Mouse (Mus musculus) C3H10T1/2 (cell line): ENCODE measurements around the gene Galntl5. TPM values are rescaled to one million over a fixed set of nuclear protein-coding genes. Genes with fewer than 3 reads are reported as not detected.

Experiments
- polyA plus RNA-seq, 2 experiments: library from polyadenylated mRNA; unstranded; fragments of >200 nt; fragmentation: generic; extraction: Trizol; gene quantifications; one replicate each; pipeline ENCODE4 v1.2.1; 2012; ENCODE audit warnings: missing spikeins in 2 of 2

The Galntl5 gene
- polyA plus RNA-seq, result not detected

GRCm38 (mm10) chr5:25181004-25181531, at the start of gene Galntl5:
TSS of gene Galntl5 (plus strand) at chr5:25181460.

DNA sequence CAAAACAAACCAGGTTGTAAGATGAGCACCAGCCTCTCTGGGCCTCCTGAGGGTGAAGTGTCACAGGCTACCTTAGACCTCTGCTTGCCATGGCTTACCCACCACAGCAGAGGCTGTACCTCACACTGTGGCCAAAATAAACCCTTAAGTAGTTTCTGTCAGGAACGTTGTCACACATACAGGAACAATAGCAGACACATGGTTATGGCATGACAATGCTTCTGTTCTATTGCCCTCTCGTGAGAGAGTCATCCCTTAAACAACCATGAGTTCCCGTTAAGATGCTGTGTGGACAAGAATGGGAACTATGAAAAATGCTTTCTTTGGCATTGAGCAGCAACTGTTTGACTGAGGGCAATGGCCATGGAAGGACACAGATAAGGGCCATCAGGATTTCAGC, 40.3 kb downstream of the Galntl5 start, which contains the start of gene Galnt11:
Gene Galnt11, plus strand, starts transcription at position 301 of the 400 bp plus-strand sequence.

DNA sequence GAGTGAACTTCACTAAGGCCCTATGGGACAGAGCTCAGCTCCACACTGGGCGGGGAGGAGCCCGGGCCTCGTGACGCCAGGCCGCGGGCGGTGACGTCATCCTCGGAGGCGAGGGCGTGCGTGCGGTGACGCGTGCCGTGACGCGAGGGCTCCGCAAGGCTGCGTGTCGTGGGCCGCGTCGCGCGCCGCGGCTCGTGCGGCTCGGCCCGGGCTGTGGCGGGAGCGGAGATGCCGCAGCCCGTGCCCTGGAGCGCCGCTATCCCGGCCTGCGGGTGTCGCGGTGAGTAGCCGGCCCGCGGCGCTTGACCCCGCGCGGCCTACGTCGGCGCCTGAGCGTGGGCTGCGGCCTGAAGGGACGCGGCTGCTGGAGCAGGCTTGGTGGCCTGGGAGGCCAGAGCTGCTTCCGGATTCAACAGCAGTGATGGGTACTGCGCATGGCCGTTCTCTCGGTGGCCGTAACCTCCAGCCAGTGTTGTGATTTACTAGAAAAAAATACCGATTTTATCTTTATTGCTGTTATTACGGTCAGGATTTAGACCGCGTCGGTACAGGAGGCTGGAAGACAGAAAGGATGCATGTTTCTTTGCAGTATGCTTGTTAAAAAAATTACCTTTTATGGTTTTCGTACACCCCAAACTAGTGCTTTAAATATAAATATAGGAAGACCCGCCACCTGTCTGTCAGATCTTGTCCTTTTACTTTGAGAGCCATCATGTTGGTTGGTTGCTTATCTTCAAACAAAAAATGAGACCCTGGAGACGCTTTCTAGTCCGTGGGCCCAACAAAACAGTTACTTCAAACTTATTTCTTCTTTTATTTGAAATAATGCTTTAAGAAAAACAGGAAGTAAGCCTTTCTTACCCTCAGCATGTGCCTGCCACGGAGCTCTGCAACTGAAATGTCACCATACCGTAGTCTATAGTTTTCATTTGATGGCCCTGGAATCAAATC, 41.8 kb downstream of the Galntl5 start, which contains the start of gene E130116L18Rik:
Gene E130116L18Rik, minus strand, starts transcription at position 402 of the 951 bp plus-strand sequence.

Other genes with a start within 250 kb of the Galntl5 start
- gene Prkag2, start 80.8 kb upstream of the Galntl5 start, polyA plus RNA-seq, result 1 to 10 TPM; 2.2 to 7.3 TPM
- gene Galnt11, start 40.4 kb downstream of the Galntl5 start, polyA plus RNA-seq, result 10 to 100 TPM in 1 of 2 experiments, 1 to 10 TPM in 1; 1.1 to 14.7 TPM
- not detected for gene E130116L18Rik, start 41.7 kb downstream of the Galntl5 start, polyA plus RNA-seq